Mouse (Mus musculus): ENCODE data around the gene Cxcr1. TPM values are rescaled to one million over a fixed set of nuclear protein-coding genes. Genes with fewer than 3 reads are reported as not detected.
A peak's percentile ranks its signal among the peaks of the same experiment; 100 is the strongest.

Cxcr1 gene
- not detected for total RNA-seq (2022)

DNA sequence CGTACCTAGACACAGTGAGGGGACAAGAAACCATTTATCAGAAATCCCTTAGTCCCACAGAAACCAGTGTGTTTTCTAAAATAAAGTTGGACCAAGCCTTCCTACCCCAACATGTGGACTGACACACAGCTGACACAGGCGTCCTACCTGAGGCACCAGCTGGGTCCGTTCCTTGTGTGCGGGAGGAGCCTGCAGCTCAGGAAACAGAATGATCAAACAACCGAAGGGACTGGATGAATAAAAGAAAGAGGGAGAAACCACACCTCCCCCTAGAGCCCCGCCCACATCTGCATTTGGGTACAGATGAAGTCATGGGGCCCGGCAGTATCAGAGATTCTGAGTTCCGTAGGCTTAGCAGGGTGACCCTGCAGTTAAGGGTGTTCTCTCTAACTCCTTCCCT, at the start of gene Cxcr1:
Gene Cxcr1, minus strand, starts transcription at position 187 of the 400 bp plus-strand sequence.
- DNase-seq (ENCODE audit: low spot score), result no peak

DNA sequence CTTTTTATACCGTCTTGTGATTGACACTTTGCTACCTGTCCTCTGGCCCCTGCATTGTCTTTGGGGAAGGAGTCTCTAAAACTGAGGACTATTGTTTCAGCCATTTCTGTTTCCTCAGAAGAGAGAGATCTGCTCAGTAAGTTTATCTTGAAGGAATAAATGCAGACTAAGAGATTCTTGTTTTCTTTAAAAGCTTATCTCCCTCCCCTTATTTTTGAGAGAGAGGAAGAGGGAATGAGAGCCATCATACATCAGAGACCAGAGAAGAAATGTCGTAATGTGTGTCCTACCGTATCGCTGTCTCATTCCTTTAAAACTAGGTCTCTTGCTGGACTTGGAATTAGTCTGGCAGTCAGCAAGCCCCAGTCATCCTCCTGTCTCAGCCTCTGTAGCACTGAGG, 46.4 kb upstream of the Cxcr1 start:
- no peak for DNase-seq (ENCODE audit: low spot score)

DNA sequence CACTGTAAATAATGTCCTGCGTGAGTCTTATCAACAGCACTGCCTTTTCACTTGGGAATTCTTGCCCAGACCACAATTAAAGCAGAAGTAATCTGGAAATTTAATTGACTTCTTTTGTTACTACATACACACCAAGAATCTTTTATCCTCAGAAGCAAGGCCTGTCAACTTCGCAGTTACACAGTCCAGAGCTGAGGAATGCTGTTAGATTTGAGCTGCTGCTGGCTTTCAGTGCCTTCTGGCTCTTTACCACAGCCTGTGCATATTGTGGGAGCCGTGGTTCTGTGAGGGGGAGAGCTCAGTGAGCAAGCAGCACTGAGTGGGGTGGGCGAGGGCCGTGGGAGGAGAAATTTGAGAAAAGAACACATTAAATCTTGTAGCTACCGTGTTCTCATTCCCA, 45.9 kb upstream of the Cxcr1 start:
- DNase-seq (ENCODE audit: low spot score), result no peak

DNA sequence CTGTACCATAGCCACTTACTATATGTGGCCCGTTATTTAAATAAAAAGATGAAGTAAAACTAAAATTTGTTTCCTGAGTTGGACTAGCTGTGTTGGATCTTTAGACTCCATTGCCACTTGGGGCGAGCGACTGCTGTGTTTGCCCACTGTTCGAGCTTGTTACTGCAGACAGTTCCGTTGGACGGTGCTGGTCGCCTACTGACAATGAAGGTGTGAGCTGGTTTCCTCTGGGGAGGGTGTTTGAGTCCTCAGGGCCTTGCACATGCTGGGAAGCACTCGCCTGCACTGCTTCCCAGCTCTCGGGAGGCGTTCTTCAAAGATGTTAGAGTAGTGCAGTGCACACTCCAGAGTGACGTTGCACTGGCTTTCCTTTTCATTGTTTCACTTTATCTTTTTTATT, 45.2 kb upstream of the Cxcr1 start:
- DNase-seq (ENCODE audit: low spot score), result no peak

DNA sequence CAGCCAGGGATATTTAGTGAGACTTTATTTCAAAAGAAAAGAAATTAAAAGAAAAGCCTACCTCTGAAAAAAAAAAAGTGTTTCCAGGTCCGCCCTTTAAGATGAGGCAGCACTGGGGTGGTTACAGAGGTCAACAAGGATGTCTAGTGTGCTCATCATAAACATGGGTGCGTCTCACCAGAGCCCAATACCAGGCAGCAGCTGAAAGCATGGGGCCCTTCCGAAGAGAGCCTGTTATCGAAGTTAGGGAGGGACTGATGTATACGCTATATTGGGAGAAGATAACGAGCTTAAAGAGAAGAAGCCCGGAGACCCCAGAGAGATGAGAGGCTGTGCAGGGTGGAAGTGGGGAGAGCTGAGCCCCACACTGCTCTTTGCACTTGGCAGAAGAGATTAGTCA, 44.7 kb upstream of the Cxcr1 start:
- DNase-seq (ENCODE audit: low spot score), result no peak

DNA sequence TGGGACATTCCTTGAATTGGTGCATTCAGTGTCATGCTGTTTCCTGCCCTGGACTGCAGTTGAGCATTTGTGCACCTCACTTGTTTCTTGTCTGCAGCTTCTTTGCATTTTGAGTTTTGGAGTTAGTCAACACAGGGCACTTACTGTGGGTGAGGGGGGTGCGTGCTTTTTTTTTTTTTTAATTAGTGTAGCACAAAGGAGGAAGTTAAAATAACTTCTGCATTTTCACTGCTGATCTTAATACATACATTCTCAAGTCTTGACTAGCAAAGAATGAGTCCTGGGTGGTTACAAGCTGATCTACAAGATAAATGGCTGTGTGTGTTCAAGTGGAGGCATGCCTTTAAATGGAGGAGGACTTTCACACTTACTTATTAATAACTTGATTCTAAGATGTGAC, 43.7 kb upstream of the Cxcr1 start:
- no peak for DNase-seq (ENCODE audit: low spot score)

DNA sequence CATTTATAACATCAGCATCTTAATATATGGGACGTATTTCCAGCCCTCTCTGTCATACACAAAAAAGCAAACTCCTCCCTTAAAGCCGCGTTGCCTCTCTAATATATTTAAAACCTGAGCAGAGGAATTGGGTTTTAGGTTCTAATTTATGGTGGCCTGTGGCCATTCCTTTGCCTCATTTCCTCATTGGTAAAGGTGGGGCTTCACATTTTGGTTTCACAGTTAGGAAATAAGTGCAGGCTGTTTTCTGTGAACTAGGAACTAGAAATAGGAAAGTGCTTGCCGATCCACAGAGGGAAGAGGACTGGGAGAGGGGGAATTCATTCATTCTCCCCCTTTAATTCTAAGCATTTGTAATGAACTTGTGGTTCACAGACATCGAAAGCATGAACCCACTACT, 43.2 kb upstream of the Cxcr1 start:
- DNase-seq (ENCODE audit: low spot score), result no peak

DNA sequence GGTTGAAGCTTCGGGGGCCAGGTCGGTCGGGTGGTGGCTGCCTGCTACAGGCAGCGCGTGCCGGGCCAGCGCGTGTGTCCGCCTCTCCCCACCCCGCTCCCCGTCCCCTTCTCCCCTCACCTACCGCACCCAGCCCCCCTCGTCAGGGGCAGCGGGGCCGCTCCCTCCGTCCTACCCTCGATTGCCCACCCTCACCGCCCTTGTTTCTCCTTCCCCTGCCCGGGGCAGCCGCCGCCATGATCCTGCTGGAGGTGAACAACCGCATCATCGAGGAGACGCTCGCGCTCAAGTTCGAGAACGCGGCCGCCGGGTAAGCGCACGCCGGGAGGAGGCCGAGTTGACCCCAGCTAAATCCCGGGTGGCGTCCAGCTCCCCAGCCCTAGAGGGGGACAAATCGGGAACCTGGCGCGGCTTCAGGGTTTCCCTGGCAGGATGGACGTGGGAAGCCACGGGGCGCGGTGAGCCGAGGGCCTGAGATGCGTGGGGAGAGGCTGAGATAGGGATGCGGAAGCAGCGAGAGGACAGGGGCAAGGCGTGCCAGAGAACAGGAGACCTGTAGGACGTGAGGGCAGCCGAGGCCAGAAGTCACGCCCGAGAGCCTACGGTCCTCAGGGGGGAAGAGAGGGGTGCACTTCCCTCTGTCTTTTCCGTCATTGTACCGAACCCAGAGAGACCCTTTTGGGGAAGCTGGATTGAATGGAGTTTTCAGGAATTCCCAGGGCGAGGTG, 42.3 kb upstream of the Cxcr1 start:
- peak; percentile 53 for DNase-seq (ENCODE audit: low spot score)

DNA sequence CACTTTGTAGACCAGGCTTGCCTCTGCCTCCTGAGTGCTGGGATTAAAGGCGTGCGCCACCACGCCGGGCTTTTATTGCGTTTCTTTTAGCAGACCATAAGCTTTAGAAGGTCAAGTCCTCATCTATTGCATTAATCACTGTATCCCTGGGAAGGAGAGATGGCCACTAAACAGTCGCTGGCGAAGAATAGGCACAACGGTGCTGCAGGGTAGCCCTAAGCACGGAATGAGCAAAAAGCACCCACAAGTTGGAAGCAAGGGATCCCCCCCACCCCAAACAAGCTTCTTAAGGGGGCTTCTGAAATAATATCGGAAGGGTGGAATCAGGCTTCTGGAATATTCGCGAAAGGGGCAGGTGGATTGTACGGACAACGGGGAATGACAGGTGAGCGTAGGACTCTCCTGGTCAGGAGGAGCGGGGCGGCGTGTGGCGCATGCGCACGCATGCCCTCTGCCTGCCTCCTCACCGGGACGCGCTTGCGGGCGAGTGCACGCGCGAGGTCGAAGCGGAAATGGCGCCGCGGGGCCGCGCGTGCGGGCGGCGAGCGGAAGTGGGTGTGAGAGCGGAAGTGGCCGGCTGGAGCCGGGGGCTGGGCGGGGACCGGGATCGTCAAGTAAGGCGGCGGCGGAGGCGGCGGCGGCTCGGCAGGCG, 41.6 kb upstream of the Cxcr1 start, which contains the start of gene Arpc2:
Gene Arpc2, plus strand, starts transcription at position 147 of the 652 bp plus-strand sequence.
- peak; percentile 98 for DNase-seq (ENCODE audit: low spot score)

DNA sequence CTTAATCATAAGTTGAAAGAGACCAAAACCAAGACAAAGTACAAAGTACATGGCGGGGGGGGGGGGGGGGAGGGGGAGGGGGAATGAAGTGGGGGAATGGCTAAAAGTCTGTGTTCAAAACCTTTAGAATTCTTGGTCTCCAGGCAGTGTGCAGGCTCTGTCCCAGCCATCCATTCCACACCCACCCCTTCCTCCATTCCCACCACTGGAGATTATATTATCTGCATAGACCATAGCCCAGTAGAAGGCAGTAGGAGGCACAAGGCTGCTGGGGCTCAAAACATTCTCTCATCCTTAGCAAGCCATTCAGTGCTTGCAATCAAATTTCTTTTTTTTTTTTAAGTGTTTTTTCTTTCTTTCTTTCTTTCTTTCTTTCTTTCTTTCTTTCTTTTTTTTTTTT, 36.6 kb upstream of the Cxcr1 start:
- DNase-seq (ENCODE audit: low spot score), result no peak

DNA sequence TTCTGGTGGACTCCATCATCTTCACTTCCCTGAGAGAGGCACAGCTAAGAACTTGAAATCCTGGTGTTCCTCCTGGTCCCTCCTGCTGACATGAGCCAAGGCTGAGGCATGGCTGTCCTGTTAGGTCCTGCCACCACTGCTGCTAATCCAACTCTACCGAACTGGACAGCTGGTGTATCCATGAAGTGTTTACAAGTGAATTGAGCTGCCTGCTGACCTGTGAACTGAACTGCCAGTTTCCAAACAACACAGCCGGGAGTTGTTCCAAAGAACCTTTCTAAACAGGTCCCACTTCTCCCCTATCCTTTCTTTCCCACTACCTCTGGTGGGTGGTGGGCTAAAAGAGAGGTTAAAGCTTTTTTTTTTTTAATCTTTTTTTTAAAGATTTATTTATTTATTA, 35.5 kb upstream of the Cxcr1 start:
- no peak for DNase-seq (ENCODE audit: low spot score)

DNA sequence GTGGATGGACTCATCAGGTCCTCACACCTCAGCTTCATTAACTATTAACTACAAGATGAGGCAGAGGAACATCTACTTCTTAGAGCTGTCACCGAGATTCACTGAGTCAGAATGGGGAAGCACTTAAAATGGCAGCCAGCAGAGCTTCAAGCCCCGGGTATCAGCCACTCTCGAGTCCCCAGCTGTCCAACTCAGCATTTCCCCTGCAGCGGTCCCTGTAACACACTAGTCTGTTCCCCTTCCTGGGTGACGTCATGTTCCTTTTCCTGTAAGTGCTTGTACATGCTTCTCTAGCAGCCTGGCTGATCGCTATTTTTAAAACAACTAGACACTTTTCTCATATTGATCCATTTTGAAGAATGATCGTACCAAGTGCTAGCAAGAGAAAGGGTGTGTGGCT, 32.9 kb upstream of the Cxcr1 start:
- DNase-seq (ENCODE audit: low spot score), result peak; percentile 85

DNA sequence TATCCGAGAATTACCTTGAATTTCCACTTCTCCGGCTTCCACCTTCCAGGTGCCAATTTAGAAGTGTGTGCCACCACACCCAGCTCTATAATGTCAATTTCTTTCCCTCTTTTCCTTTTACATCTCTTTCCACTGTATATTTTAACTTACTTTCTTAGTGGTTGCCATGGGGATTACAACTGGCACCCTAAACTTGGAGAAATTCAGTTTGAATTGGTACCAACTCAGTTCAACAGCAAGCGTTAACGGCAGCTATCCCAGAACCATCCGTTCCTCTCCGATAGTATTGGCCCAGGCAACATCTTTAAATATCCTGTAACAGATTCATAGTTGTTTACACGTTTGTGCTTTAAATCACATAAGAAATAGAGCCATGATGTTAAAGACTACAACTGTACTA, 25.5 kb upstream of the Cxcr1 start:
- no peak for DNase-seq (ENCODE audit: low spot score)

DNA sequence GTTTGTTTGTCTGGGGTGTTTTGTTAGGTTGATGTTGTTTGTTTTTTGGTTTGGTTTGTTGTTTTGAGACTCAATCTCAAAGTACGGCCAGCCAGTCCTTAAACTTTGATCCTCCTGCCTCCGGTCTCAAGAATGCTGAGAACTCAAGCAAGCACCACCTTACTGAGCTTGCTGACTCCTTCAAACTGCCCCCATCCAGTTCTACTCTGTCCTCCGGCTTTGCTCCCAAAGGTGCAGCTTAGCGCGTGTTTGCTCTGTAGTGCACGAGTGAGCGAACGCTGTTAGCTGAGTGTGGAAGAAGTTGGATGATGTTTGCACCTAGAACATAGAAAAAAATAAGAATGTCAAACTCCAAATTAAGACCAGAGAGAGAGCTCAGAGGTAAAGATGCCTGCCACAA, 14.5 kb upstream of the Cxcr1 start:
- DNase-seq (ENCODE audit: low spot score), result no peak

DNA sequence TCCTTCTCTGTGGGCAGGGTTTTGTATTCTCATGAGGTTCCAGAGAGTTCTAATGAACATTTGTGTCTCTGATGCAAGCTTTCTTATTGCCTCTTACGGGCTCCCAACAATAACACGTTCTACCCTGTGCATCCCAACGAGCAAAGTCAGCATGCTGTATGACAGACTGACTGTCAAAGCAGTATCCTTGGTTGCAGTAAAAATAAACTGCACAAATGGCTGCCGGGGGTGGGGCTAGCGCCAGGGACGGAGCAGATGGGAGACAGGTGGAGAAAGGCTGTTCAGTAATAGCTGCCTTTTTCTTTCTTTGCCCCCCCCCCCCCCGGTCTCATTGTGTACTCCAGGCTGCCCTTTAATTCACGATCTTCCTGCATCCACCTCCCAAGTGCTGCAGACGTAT, 13.5 kb upstream of the Cxcr1 start:
- no peak for DNase-seq (ENCODE audit: low spot score)

DNA sequence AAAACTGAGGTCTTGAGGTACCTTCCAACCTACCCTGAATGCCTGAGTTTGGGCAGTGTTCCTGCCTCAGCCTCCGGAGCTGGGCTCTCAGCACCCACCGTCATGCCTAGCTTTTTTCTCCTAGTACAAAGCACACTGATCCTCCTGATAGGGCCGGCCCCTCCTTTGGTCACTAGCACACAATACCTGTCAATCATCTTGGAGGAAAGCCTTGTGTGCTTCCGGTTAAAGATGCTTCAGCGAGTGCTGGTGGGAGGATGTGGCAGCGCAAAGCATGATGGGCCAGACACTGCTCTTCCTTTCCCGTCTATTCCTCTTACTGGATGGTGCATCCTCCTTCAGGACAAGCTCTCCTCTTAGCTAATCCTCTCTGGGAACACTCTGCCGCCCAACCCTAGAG, 12.2 kb upstream of the Cxcr1 start:
- DNase-seq (ENCODE audit: low spot score), result no peak

DNA sequence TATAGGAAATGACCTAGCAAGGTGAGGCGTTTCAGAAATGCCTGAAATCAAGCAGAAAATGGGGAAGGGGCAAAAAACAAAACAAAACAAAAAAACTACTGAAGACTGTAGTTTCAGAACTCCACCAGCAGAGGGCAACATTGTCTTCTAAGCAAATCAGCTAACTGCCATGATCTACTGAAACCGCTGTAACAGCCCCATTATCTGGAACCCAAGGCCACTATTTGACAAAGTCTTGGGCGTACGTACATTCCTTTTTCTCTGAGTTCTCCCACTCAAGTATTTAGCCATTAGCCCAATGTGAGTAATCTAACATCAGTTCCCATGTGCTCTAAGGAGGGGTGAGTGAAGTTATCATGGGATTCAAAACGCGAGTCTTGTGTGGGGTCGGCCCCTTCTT, 11.4 kb upstream of the Cxcr1 start:
- peak; percentile 33 for DNase-seq (ENCODE audit: low spot score)

DNA sequence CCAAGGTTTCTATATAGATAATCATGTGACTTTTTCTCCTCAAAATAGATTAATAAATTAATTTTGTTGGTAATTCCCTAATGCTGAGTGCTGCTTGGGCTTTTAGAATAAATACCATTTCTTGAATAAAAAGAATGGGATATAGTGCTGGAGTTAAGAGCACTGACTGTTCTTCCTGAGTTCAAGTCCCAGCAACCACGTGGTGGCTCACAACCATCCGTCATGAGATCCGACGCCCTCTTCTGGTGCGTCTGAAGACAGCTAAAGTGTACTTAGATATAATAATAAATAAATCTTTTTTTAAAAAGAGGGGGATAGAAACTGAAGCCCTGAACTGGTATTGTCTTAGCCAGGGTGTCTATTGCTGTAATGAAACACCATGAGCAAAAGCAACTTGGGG, 9.0 kb upstream of the Cxcr1 start:
- no peak for DNase-seq (ENCODE audit: low spot score)

DNA sequence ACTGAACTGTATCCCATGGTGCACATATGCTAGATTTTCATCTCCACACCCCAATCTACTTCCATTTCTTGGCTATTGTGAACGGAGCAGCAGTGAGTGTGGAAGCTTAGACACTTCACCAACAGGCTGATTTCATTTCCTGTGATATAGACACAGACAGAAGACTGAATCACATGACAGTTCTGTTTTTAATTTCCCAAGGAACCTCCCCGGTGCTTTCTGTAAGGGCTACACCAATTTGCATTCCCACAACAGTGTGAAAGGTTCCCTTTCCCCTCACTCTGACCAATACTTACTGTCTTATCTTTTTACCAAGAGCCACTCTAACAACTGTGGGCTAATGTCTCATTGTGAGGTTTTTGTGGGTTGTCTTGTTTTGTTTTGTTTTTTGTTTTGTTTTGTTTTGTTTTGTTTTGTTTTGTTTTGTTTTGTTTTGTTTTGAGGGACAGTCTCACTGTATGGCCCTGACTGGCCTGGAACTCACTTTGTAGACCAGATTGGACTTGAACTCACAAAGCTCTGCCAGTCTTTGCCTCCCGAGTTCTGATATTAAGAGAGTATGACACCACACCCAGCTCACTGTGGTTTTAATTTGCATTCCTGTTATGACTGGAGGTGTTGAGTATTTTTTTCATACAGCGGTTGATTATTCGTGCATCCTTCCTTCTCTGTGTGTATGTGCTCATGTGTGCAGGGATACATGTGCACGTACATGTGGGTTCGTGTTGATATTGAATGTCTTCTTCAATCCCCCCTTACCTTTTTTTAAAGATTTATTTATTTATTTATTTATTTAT, 6.8 kb upstream of the Cxcr1 start:
- DNase-seq (ENCODE audit: low spot score), result no peak

DNA sequence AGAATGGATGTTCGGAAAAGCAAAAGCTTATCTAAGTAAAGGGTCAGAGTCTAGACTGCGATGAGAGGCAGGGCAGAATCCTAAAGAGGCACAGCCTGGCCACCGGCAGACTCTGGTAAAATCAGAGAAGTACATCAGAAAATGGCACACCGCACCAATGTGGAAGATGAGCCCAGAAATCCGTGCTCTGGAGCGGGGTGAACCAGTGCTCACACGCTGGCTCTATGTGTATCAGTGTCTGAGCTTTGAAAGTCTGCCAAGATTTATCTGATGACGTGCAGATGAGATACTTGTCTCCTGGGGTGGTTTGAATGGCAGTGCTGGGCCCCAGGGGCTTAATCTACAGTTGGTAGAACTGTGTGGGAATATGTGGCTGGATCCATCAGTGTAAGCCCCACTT, 4.6 kb upstream of the Cxcr1 start:
- no peak for DNase-seq (ENCODE audit: low spot score)

DNA sequence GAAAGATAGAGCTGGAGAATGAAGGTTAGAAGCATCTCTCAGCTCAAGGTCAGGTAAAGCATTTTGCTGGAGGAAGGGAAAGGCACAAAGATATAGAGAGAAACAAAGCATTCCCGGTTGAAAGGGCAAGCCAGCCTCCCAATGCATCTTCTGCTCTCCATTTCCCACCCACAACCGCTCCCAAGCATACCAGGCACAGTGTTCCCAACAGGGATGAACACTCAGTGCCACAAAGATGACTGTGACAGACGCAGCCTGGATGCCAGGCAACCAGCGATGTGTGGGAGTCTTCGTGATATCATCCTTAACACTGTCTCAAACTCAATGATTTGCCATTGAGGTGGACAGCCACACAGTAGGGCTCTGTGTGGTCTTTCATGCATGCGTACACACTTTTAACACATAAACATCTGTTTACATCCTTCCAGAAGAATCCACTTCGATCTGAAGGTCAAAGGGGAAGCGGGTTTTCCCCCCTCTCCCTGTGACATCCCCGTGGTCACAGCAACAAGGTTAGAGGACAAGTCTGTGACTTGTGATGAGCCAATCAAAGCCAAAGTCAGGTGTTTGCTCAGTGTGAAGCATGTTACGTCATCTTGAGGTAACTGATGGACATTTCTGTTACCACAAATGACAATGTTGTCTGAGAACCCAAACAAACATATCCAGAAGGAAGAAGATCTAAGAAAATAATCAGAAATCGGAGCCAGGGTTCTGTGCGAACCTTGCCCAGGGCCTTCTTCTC, 3.5 kb upstream of the Cxcr1 start:
- no peak for DNase-seq (ENCODE audit: low spot score)
